Mouse (Mus musculus) C2C12 (cell line): ENCODE measurements around the gene Zswim9. TPM values are rescaled to one million over a fixed set of nuclear protein-coding genes. Genes with fewer than 3 reads are reported as not detected.

Source experiments
- H3K27me3 ChIP-seq: one replicate; pipeline ENCODE4 v1.6.1; 2011; ENCODE audit not compliant: control insufficient read depth, insufficient read depth, insufficient read length
- H3K36me3 ChIP-seq: one replicate; pipeline ENCODE4 v1.6.1; 2011; ENCODE audit not compliant: control insufficient read depth, insufficient read depth
- H3K4me3 ChIP-seq: one replicate; pipeline ENCODE4 v1.5.1; 2011; ENCODE audit warnings: mild to moderate bottlenecking, control low read depth; ENCODE audit not compliant: poor library complexity, insufficient read depth, severe bottlenecking
- H3K79me2 ChIP-seq: one replicate; pipeline ENCODE4 v1.6.1; 2011; ENCODE audit not compliant: control insufficient read depth, insufficient read depth
- H3K79me3 ChIP-seq: one replicate; pipeline ENCODE4 v1.6.1; 2011; ENCODE audit warnings: low read depth, control low read depth
- H3ac ChIP-seq: one replicate; pipeline ENCODE3; 2011; ENCODE audit warnings: low read depth; ENCODE audit not compliant: control insufficient read depth, insufficient read length
- CEBPB ChIP-seq: IDR thresholded peaks from one replicate; pipeline ENCODE4 v1.6.1; 2011; ENCODE audit warnings: low read depth, mild to moderate bottlenecking, control low read depth, moderate library complexity
- CTCF ChIP-seq: IDR thresholded peaks from one replicate; pipeline ENCODE4 v1.5.1; 2011; ENCODE audit not compliant: control insufficient read depth, insufficient read depth, insufficient read length
- FOSL1 ChIP-seq: IDR thresholded peaks from one replicate; pipeline ENCODE4 v1.8.0; 2011; ENCODE audit warnings: mild to moderate bottlenecking, low read length; ENCODE audit not compliant: poor library complexity, insufficient read depth, severe bottlenecking
- MAX ChIP-seq: IDR thresholded peaks from one replicate; pipeline ENCODE4 v1.6.1; 2011; ENCODE audit warnings: mild to moderate bottlenecking, control low read depth
- MYOD1 ChIP-seq: IDR thresholded peaks from one replicate; pipeline ENCODE4 v1.6.1; 2011; ENCODE audit warnings: low read depth; ENCODE audit not compliant: control insufficient read depth, insufficient read length
- MYOG ChIP-seq: IDR thresholded peaks from one replicate; pipeline ENCODE4 v1.6.1; 2011; ENCODE audit not compliant: control insufficient read depth, insufficient read length; ENCODE audit errors: extremely low read depth
- USF1 ChIP-seq: IDR thresholded peaks from one replicate; pipeline ENCODE4 v1.6.1; 2011; ENCODE audit warnings: low read depth, mild to moderate bottlenecking, control low read depth, moderate library complexity
- polyA plus RNA-seq: library from polyadenylated mRNA; unstranded; fragments of >200 nt; fragmentation: generic; extraction: Trizol; gene quantifications from one replicate; pipeline ENCODE4 v1.2.1, GENCODE M21; 2012; ENCODE audit warnings: missing spikeins

Zswim9 gene
- polyA plus RNA-seq, 1 experiment = 3.0 TPM

- Histone ChIP-seq H3ac (no peak overlapping the region), H3K4me3 (no peak overlapping the region), H3K27me3 (no peaks in the 10 kb centered on the region), H3K79me2 (no peaks in the 10 kb centered on the region), H3K79me3 (no peaks in the 10 kb centered on the region), H3K36me3 (no peaks in the 10 kb centered on the region)
- TF ChIP-seq FOSL1 (no peak), MYOD1 (no peak), USF1 (no peak), MYOG (no peak), CTCF (no peak), MAX (no peak), CEBPB (no peak)
These were observed 14.7 kb downstream of the Zswim9 start for GRCm38 (mm10) chr7:13263851-13264250.

GRCm38 (mm10) chr7:13260746-13261700 is 17.5 kb downstream of the Zswim9 start:
- Histone ChIP-seq H3K27me3 (no peaks in the 10 kb centered on the region), H3K79me2 (no peaks in the 10 kb centered on the region), H3K36me3 (no peaks in the 10 kb centered on the region), H3ac (no peak overlapping the region), H3K79me3 (no peaks in the 10 kb centered on the region), H3K4me3 (no peak overlapping the region)
- TF ChIP-seq USF1 = no peak
- TF ChIP-seq MYOD1 = no peak
- TF ChIP-seq MAX = no peak
- TF ChIP-seq MYOG = no peak
- TF ChIP-seq FOSL1 = no peak
- TF ChIP-seq CTCF = no peak
- TF ChIP-seq CEBPB = no peak

- no peak for TF ChIP-seq CEBPB
- TF ChIP-seq USF1 = no peak
- TF ChIP-seq MYOG = no peak
- no peak for TF ChIP-seq CTCF
- TF ChIP-seq FOSL1 = no peak
- TF ChIP-seq MYOD1 = no peak
- TF ChIP-seq MAX = no peak
- Histone ChIP-seq H3K4me3 (no peak within 1 kb of the TSS), H3ac (no peak within 1 kb of the TSS), H3K27me3 (no peaks in the 10 kb centered on the region), H3K79me3 (no peaks in the 10 kb centered on the region), H3K79me2 (no peaks in the 10 kb centered on the region), H3K36me3 (no peaks in the 10 kb centered on the region)
These were observed 65.8 kb downstream of the Zswim9 start, which contains the start of gene Vmn1r89 for GRCm38 (mm10) chr7:13212720-13213119. Gene Vmn1r89, plus strand, starts transcription at chr7:13213020.

Other genes with a start within 250 kb of the Zswim9 start
- gene Chmp2a, start 243.9 kb downstream of the Zswim9 start, polyA plus RNA-seq = 128 TPM
- gene Ube2m, start 240.4 kb downstream of the Zswim9 start, polyA plus RNA-seq = 239 TPM
- 0.59 TPM for gene Mzf1, start 224.0 kb downstream of the Zswim9 start, polyA plus RNA-seq
- gene Vmn1r85, start 183.5 kb downstream of the Zswim9 start, polyA plus RNA-seq = not detected
- not detected for gene Vmn1r86, start 158.8 kb downstream of the Zswim9 start, polyA plus RNA-seq
- gene Vmn1r87, start 138.6 kb downstream of the Zswim9 start, polyA plus RNA-seq = not detected
- not detected for gene Vmn1r88, start 119.2 kb downstream of the Zswim9 start, polyA plus RNA-seq
- gene Vmn1r89, start 65.7 kb downstream of the Zswim9 start, polyA plus RNA-seq = not detected
- gene Lig1, start 1.4 kb downstream of the Zswim9 start, polyA plus RNA-seq = 73.4 TPM
- 0.20 TPM for gene Pla2g4c, start 45.9 kb upstream of the Zswim9 start, polyA plus RNA-seq
- gene Cabp5, start 119.4 kb upstream of the Zswim9 start, polyA plus RNA-seq = not detected
- gene Bsph1, start 172.1 kb upstream of the Zswim9 start, polyA plus RNA-seq = not detected